Mouse (Mus musculus) liver, postnatal 0 days (tissue): ENCODE measurements at regions not wholly inside any gene's neighbourhood (a gene's known extent, or its start where the extent isn't known, plus 50 kb on each side); places are given as distances from the start of the nearest gene placed in this dataset.

Experiments used
- CTCF ChIP-seq: sonication (generic); IDR thresholded peaks from 2 replicates; pipeline ENCODE4 v1.5.1; 2016; ENCODE audit warnings: antibody characterized with exemption, low read depth
- EP300 ChIP-seq: IDR thresholded peaks from 2 replicates; pipeline ENCODE4 v1.6.1; 2016; ENCODE audit warnings: antibody characterized with exemption, low read depth, mild to moderate bottlenecking

DNA sequence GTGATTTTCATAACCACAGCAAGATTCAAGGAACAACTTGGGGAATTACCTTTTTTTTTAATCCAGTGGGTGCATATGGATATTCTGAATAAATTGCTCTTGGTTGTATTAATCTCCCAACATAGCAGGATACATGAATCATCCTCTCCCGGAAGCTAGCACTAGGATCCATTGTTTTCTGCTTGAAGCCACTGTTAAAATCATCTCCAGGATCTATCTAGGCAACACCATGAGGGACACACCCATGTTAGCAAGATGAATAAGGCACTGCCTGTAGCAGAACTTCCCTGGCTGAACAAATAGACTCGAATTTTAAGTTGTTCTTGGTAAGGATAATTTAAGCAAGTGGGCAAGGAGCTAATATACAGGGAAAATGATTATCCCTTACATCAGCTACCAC lies 427.8 kb downstream of the Cbln4 start:
- no peak for TF ChIP-seq CTCF
- no peak for TF ChIP-seq EP300
